Mouse (Mus musculus) kidney, adult 2 months (tissue): ENCODE measurements around the gene Degs1.

ENCODE experiments used
- CTCF ChIP-seq: fragments of 200-500 bp; conservative IDR thresholded peaks from 2 replicates; pipeline ENCODE4 v1.5.1; 2011; ENCODE audit warnings: low read depth, mild to moderate bottlenecking, control low read depth, low read length, moderate library complexity, mixed read lengths; ENCODE audit not compliant: insufficient read depth, insufficient read length
- POLR2A ChIP-seq: fragments of 200-500 bp; IDR thresholded peaks from one replicate; pipeline ENCODE4 v1.6.1; 2011; ENCODE audit warnings: low read depth, low read length, control low read depth

GRCm38 (mm10) chr1:182287781-182288180 lies 5.2 kb upstream of the Degs1 start:
- peak; percentile 79 for TF ChIP-seq CTCF
- no peak for TF ChIP-seq POLR2A
